Mouse (Mus musculus) CD4-positive, CD25-positive, alpha-beta regulatory T cell, adult 4 months (primary cell): ENCODE results near the gene Dnajc30. TPM values are rescaled to one million over a fixed set of nuclear protein-coding genes. Genes with fewer than 3 reads are reported as not detected.
"Not testable (repeated sequence)": the region's sequence is repeated elsewhere in the genome, so short reads cannot be mapped to it uniquely, and the experiment has no call there.

Experiments
- ATAC-seq: one replicate; pipeline ENCODE4 v1.8.0; 2017
- polyA plus RNA-seq, 2 experiments: library from polyadenylated mRNA; unstranded; fragments of 100-300 nt; shearing (Covaris generic); gene quantifications; one replicate each; pipeline ENCODE4 v1.2.1; 2017

Gene Dnajc30
- 10 to 100 TPM; 23.4 to 36.6 TPM for polyA plus RNA-seq

GRCm38 (mm10) chr5:135063629-135064381, at the start of gene Dnajc30:
Dnajc30 (plus strand) TSS chr5:135064202.
- peak; percentile 98 for ATAC-seq

- peak; percentile 73 for ATAC-seq
Observed at GRCm38 (mm10) chr5:135015497-135015896, 48.5 kb upstream of the Dnajc30 start.

GRCm38 (mm10) chr5:135016224-135016759, 47.7 kb upstream of the Dnajc30 start:
- no peak for ATAC-seq

GRCm38 (mm10) chr5:135021814-135022213, 42.2 kb upstream of the Dnajc30 start:
- ATAC-seq: no peak

GRCm38 (mm10) chr5:135023344-135024173, 40.4 kb upstream of the Dnajc30 start, which contains the start of gene Stx1a:
Stx1a (plus strand) TSS chr5:135023482.
- peak; percentile 52 for ATAC-seq

- peak; percentile 78 for ATAC-seq
Observed at GRCm38 (mm10) chr5:135024665-135025224, 39.3 kb upstream of the Dnajc30 start.

GRCm38 (mm10) chr5:135025899-135026298, 38.1 kb upstream of the Dnajc30 start:
- no peak for ATAC-seq

GRCm38 (mm10) chr5:135029007-135029854, 34.8 kb upstream of the Dnajc30 start:
- ATAC-seq: no peak

GRCm38 (mm10) chr5:135032581-135032980, 31.4 kb upstream of the Dnajc30 start:
- no peak for ATAC-seq

- no peak for ATAC-seq
Observed at GRCm38 (mm10) chr5:135034593-135034992, 29.4 kb upstream of the Dnajc30 start.

GRCm38 (mm10) chr5:135035608-135036359, 28.2 kb upstream of the Dnajc30 start:
- no peak for ATAC-seq

GRCm38 (mm10) chr5:135037946-135038345, 26.1 kb upstream of the Dnajc30 start:
- ATAC-seq: no peak

GRCm38 (mm10) chr5:135039541-135039940, 24.5 kb upstream of the Dnajc30 start:
- no peak for ATAC-seq

- ATAC-seq: no peak
Observed at GRCm38 (mm10) chr5:135040059-135040458, 23.9 kb upstream of the Dnajc30 start.

- no peak for ATAC-seq
Observed at GRCm38 (mm10) chr5:135040777-135041176, 23.2 kb upstream of the Dnajc30 start.

- no peak for ATAC-seq
Observed at GRCm38 (mm10) chr5:135042105-135042788, 21.8 kb upstream of the Dnajc30 start.

GRCm38 (mm10) chr5:135044575-135044974, 19.4 kb upstream of the Dnajc30 start:
- ATAC-seq: no peak

- no peak for ATAC-seq
Observed at GRCm38 (mm10) chr5:135048539-135048938, 15.5 kb upstream of the Dnajc30 start.

- ATAC-seq: not testable (repeated sequence)
Observed at GRCm38 (mm10) chr5:135049268-135049667, 14.7 kb upstream of the Dnajc30 start.

GRCm38 (mm10) chr5:135053356-135053755, 10.6 kb upstream of the Dnajc30 start:
- no peak for ATAC-seq

- peak; percentile 65 for ATAC-seq
Observed at GRCm38 (mm10) chr5:135064382-135064766, 372 bp downstream of the Dnajc30 start.
